Mouse (Mus musculus): ENCODE measurements around the gene Vamp5. TPM values are rescaled to one million over a fixed set of nuclear protein-coding genes. Genes with fewer than 3 reads are reported as not detected.
A peak's percentile ranks its signal among the peaks of the same experiment; 100 is the strongest.

The Vamp5 gene
- polyA plus RNA-seq, 1 experiment from 2014 or later, result 14.9 TPM

GRCm38 (mm10) chr6:72345633-72346032 lies 34.6 kb downstream of the Vamp5 start:
- ATAC-seq, result no peak
- H3K4me2 ChIP-seq (replicated peaks; ENCODE audit: low read depth), result peak overlapping the region; percentile 87
- 51% methylated on average over 6 of the region's 6 CpGs for WGBS
- H3K9me3 ChIP-seq (ENCODE audit: control insufficient read depth), result no peaks in the 10 kb centered on the region
- H3K27me3 ChIP-seq (replicated peaks; ENCODE audit: control insufficient read depth, insufficient read depth, low read length), result no peaks in the 10 kb centered on the region
- peak overlapping the region; percentile 85 for H3K4me3 ChIP-seq (ENCODE audit: low read depth, low read length)
- H3K9ac ChIP-seq (ENCODE audit: low read depth, low read length), result peak overlapping the region; percentile 90; the same call in 1 of the 2 replicates
- H3K4me1 ChIP-seq (replicated peaks; ENCODE audit: control insufficient read depth, insufficient read depth, low read length), result no peaks in the 10 kb centered on the region; the same call in 1 of the 2 replicates
- H3K36me3 ChIP-seq (ENCODE audit: control insufficient read depth, insufficient read depth), result peaks cover 19% of the 10 kb centered on the region
- no peak overlapping the region for H3K27ac ChIP-seq (ENCODE audit: low read depth, low read length)
- no peak for TF ChIP-seq CTCF (IDR thresholded peaks at IDR 0.05; ENCODE audit: low read depth)

- Histone ChIP-seq H3K4me3 (ENCODE audit: low read depth, low read length) (peak within 1 kb of the TSS; percentile 85), H3K27ac (ENCODE audit: low read depth, low read length) (peak within 1 kb of the TSS; percentile 77), H3K27me3 (replicated peaks; ENCODE audit: control insufficient read depth, insufficient read depth, low read length) (no peaks in the 10 kb centered on the region), H3K9me3 (ENCODE audit: control insufficient read depth) (no peaks in the 10 kb centered on the region), H3K4me2 (replicated peaks; ENCODE audit: low read depth) (peak within 1 kb of the TSS; percentile 87), H3K36me3 (ENCODE audit: control insufficient read depth, insufficient read depth) (peaks cover 16% of the 10 kb centered on the region), H3K9ac (ENCODE audit: low read depth, low read length) (peak within 1 kb of the TSS; percentile 90), H3K4me1 (replicated peaks; ENCODE audit: control insufficient read depth, insufficient read depth, low read length) (no peaks in the 10 kb centered on the region; the same call in 1 of the 2 replicates)
- under 1% methylated on average over 30 of the region's 30 CpGs for WGBS
- ATAC-seq, result peak; percentile 83
- TF ChIP-seq CTCF (IDR thresholded peaks at IDR 0.05; ENCODE audit: low read depth), result no peak; the same call in 1 of the 2 replicates
Observed at GRCm38 (mm10) chr6:72345074-72345567, 35.1 kb downstream of the Vamp5 start, which contains the start of gene Usp39. Gene Usp39 (minus strand): TSS chr6:72345184.

- Histone ChIP-seq H3K9ac (ENCODE audit: low read depth, low read length) (peak overlapping the region; percentile 90), H3K4me3 (ENCODE audit: low read depth, low read length) (peak overlapping the region; percentile 85), H3K9me3 (ENCODE audit: control insufficient read depth) (no peaks in the 10 kb centered on the region), H3K27me3 (replicated peaks; ENCODE audit: control insufficient read depth, insufficient read depth, low read length) (no peaks in the 10 kb centered on the region), H3K4me1 (replicated peaks; ENCODE audit: control insufficient read depth, insufficient read depth, low read length) (no peaks in the 10 kb centered on the region; the same call in 1 of the 2 replicates), H3K27ac (ENCODE audit: low read depth, low read length) (peak overlapping the region; percentile 77), H3K4me2 (replicated peaks; ENCODE audit: low read depth) (peak overlapping the region; percentile 87), H3K36me3 (ENCODE audit: control insufficient read depth, insufficient read depth) (peaks cover 15% of the 10 kb centered on the region)
- ATAC-seq, result peak; percentile 48
- WGBS, result under 1% methylated on average over 42 of the region's 42 CpGs
- no peak for TF ChIP-seq CTCF (IDR thresholded peaks at IDR 0.05; ENCODE audit: low read depth)
Observed at GRCm38 (mm10) chr6:72344396-72345073, 35.7 kb downstream of the Vamp5 start.

GRCm38 (mm10) chr6:72340481-72340880 lies 39.8 kb downstream of the Vamp5 start:
- H3K4me1 ChIP-seq (replicated peaks; ENCODE audit: control insufficient read depth, insufficient read depth, low read length), result no peaks in the 10 kb centered on the region
- no peak for TF ChIP-seq CTCF (IDR thresholded peaks at IDR 0.05; ENCODE audit: low read depth)
- H3K9me3 ChIP-seq (ENCODE audit: control insufficient read depth), result no peaks in the 10 kb centered on the region
- H3K36me3 ChIP-seq (ENCODE audit: control insufficient read depth, insufficient read depth), result peaks cover 40% of the 10 kb centered on the region
- no peak overlapping the region for H3K4me3 ChIP-seq (ENCODE audit: low read depth, low read length)
- ATAC-seq, result no peak
- no peak overlapping the region for H3K27ac ChIP-seq (ENCODE audit: low read depth, low read length)
- 45% methylated on average over 2 of the region's 2 CpGs for WGBS
- H3K4me2 ChIP-seq (replicated peaks; ENCODE audit: low read depth), result no peak overlapping the region
- no peaks in the 10 kb centered on the region for H3K27me3 ChIP-seq (replicated peaks; ENCODE audit: control insufficient read depth, insufficient read depth, low read length)
- no peak overlapping the region for H3K9ac ChIP-seq (ENCODE audit: low read depth, low read length)

- H3K9ac ChIP-seq (ENCODE audit: low read depth, low read length), result no peak overlapping the region
- TF ChIP-seq CTCF (IDR thresholded peaks at IDR 0.05; ENCODE audit: low read depth), result no peak
- H3K27me3 ChIP-seq (replicated peaks; ENCODE audit: control insufficient read depth, insufficient read depth, low read length), result no peaks in the 10 kb centered on the region
- no peak overlapping the region for H3K4me3 ChIP-seq (ENCODE audit: low read depth, low read length)
- H3K4me1 ChIP-seq (replicated peaks; ENCODE audit: control insufficient read depth, insufficient read depth, low read length), result no peaks in the 10 kb centered on the region
- no peak overlapping the region for H3K27ac ChIP-seq (ENCODE audit: low read depth, low read length)
- no peak for ATAC-seq
- H3K4me2 ChIP-seq (replicated peaks; ENCODE audit: low read depth), result no peak overlapping the region
- H3K36me3 ChIP-seq (ENCODE audit: control insufficient read depth, insufficient read depth), result peaks cover 72% of the 10 kb centered on the region
- WGBS, result 68% methylated on average over 5 of the region's 5 CpGs
- no peaks in the 10 kb centered on the region for H3K9me3 ChIP-seq (ENCODE audit: control insufficient read depth)
Observed at GRCm38 (mm10) chr6:72333111-72333510, 47.2 kb downstream of the Vamp5 start.

- peaks cover 56% of the 10 kb centered on the region for H3K36me3 ChIP-seq (ENCODE audit: control insufficient read depth, insufficient read depth)
- H3K4me2 ChIP-seq (replicated peaks; ENCODE audit: low read depth), result no peak overlapping the region
- WGBS, result 92% methylated on average over 4 of the region's 4 CpGs
- no peak overlapping the region for H3K9ac ChIP-seq (ENCODE audit: low read depth, low read length)
- H3K9me3 ChIP-seq (ENCODE audit: control insufficient read depth), result no peaks in the 10 kb centered on the region
- no peak for ATAC-seq
- H3K4me1 ChIP-seq (replicated peaks; ENCODE audit: control insufficient read depth, insufficient read depth, low read length), result no peaks in the 10 kb centered on the region
- no peak overlapping the region for H3K4me3 ChIP-seq (ENCODE audit: low read depth, low read length)
- no peak for TF ChIP-seq CTCF (IDR thresholded peaks at IDR 0.05; ENCODE audit: low read depth)
- H3K27ac ChIP-seq (ENCODE audit: low read depth, low read length), result no peak overlapping the region
- no peaks in the 10 kb centered on the region for H3K27me3 ChIP-seq (replicated peaks; ENCODE audit: control insufficient read depth, insufficient read depth, low read length)
Observed at GRCm38 (mm10) chr6:72330133-72330532, 50.1 kb downstream of the Vamp5 start.

All from intestine, postnatal 0 days (tissue).